Mouse (Mus musculus): Measurements from ENCODE around the gene Arl3. TPM values are rescaled to one million over a fixed set of nuclear protein-coding genes. Genes with fewer than 3 reads are reported as not detected.

Arl3 gene
- polyA plus RNA-seq, 1 experiment: 266 TPM

DNA sequence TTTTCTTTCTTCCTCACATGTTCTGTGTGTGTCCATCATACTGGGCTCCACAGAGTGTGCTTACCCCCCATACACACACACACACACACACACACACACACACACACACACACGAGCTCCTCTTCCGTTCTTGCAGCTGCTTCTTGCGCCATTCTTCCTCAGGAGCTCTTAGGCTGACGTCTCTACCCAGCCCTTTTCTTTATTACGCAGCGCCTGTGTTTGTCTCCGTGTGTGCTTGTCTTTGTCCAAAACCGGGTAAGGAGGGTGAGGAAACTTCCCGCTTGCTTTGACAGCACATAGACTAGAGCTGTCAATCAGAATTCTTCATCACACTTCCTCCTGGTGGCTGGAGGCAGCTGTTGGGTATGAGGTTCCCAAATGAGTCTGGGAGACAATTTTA, 45.3 kb upstream of the Arl3 start:
- Histone ChIP-seq H3K4me1 (ENCODE audit: control insufficient read depth, insufficient read depth, low read length) (peaks cover 3% of the 10 kb centered on the region), H3K27ac (ENCODE audit: control insufficient read depth, insufficient read depth, low read depth, low read length) (no peak overlapping the region), H3K4me3 (ENCODE audit: control insufficient read depth, low read depth, low read length) (no peak overlapping the region), H3K27me3 (ENCODE audit: control insufficient read depth, insufficient read depth, low read length) (no peaks in the 10 kb centered on the region), H3K36me3 (ENCODE audit: control insufficient read depth, insufficient read depth, low read length) (no peaks in the 10 kb centered on the region)
- TF ChIP-seq POLR2A (IDR thresholded peaks at IDR 0.05; ENCODE audit: control insufficient read depth, low read depth, low read length) (no peak), CTCF (IDR thresholded peaks at IDR 0.05; ENCODE audit: control insufficient read depth, insufficient read depth, insufficient replicate concordance, low read depth, low read length) (no peak)

DNA sequence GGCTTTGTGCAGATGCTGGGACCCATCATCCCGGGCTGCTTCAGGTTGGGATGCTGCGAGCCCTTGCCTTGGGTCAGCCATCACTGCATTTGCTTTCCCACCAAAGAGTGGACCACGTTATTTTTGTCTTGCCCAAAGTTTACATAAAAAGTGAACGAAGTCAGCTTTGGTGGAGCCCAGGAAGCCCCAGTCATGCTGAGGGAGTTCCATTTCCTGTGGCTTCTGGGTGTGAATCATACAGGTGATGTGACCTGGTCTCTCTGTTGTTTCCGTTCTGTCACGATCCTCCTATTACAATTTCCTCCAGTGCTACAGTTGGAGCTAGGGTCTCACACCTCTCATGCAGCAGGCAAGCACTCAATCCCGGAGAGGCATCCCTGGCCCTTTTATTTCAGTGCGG, 44.4 kb upstream of the Arl3 start:
- TF ChIP-seq CTCF (IDR thresholded peaks at IDR 0.05; ENCODE audit: control insufficient read depth, insufficient read depth, insufficient replicate concordance, low read depth, low read length): no peak
- TF ChIP-seq POLR2A (IDR thresholded peaks at IDR 0.05; ENCODE audit: control insufficient read depth, low read depth, low read length): no peak
- H3K27ac ChIP-seq (ENCODE audit: control insufficient read depth, insufficient read depth, low read depth, low read length): no peak overlapping the region
- no peaks in the 10 kb centered on the region for H3K27me3 ChIP-seq (ENCODE audit: control insufficient read depth, insufficient read depth, low read length)
- no peak overlapping the region for H3K4me3 ChIP-seq (ENCODE audit: control insufficient read depth, low read depth, low read length)
- H3K36me3 ChIP-seq (ENCODE audit: control insufficient read depth, insufficient read depth, low read length): no peaks in the 10 kb centered on the region
- H3K4me1 ChIP-seq (ENCODE audit: control insufficient read depth, insufficient read depth, low read length): no peaks in the 10 kb centered on the region; the same call in none of the 2 replicates

- no peak overlapping the region for H3K27ac ChIP-seq (ENCODE audit: control insufficient read depth, insufficient read depth, low read depth, low read length)
- H3K36me3 ChIP-seq (ENCODE audit: control insufficient read depth, insufficient read depth, low read length): no peaks in the 10 kb centered on the region
Measured at GRCm38 (mm10) chr19:46616378-46616777, 43.4 kb upstream of the Arl3 start.

DNA sequence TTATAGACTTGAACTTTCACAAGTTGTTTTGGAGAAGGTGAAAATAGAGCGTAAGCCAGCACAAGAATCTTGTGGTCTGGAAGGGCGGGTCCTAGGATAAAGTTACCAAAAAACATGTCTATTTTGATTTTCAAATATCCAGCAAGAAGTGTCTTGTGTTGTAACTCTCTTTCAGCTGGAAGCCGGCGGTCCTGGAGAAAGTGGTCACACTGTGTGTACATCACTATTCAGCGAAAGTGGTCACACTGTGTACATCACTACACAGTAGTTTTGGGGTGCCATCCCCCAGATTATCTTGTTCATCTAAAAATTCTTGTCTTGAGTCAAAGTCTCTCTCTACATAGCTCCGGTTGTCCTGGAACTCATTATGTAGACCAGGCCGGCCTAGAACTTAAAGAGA, 35.2 kb upstream of the Arl3 start:
- TF ChIP-seq POLR2A (IDR thresholded peaks at IDR 0.05; ENCODE audit: control insufficient read depth, low read depth, low read length) (no peak), CTCF (IDR thresholded peaks at IDR 0.05; ENCODE audit: control insufficient read depth, insufficient read depth, insufficient replicate concordance, low read depth, low read length) (no peak)
- H3K36me3 ChIP-seq (ENCODE audit: control insufficient read depth, insufficient read depth, low read length): no peaks in the 10 kb centered on the region

More at GRCm38 (mm10) chr19:46616378-46616777, 43.4 kb upstream of the Arl3 start:
- Histone ChIP-seq H3K27me3 (ENCODE audit: control insufficient read depth, insufficient read depth, low read length) (no peaks in the 10 kb centered on the region), H3K4me3 (ENCODE audit: control insufficient read depth, low read depth, low read length) (no peak overlapping the region), H3K4me1 (ENCODE audit: control insufficient read depth, insufficient read depth, low read length) (no peaks in the 10 kb centered on the region; the same call in none of the 2 replicates)
- TF ChIP-seq CTCF (IDR thresholded peaks at IDR 0.05; ENCODE audit: control insufficient read depth, insufficient read depth, insufficient replicate concordance, low read depth, low read length) (no peak), POLR2A (IDR thresholded peaks at IDR 0.05; ENCODE audit: control insufficient read depth, low read depth, low read length) (no peak)

DNA sequence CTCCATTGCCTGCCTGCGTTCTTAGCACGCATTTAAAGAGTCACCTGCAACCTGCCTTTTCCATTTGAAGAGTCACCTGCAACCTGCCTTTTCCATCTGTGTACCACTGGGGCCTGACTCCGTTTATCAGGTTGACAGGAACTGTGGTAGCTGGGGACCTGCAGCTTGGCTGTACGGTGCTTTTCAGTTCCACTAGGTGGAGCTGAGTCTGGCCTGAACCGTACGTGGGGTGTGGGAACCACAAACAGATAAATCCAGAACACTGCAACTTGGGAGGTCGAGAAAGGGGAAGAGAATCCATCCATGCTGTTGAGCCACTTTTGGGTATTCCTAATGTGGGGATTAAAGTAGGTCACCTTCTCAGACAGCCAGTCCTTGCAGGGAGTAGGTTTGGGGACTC, 34.4 kb upstream of the Arl3 start:
- Histone ChIP-seq H3K27ac (ENCODE audit: control insufficient read depth, insufficient read depth, low read depth, low read length) (no peak overlapping the region), H3K36me3 (ENCODE audit: control insufficient read depth, insufficient read depth, low read length) (no peaks in the 10 kb centered on the region), H3K4me3 (ENCODE audit: control insufficient read depth, low read depth, low read length) (no peak overlapping the region), H3K27me3 (ENCODE audit: control insufficient read depth, insufficient read depth, low read length) (no peaks in the 10 kb centered on the region), H3K4me1 (ENCODE audit: control insufficient read depth, insufficient read depth, low read length) (peaks cover 2% of the 10 kb centered on the region)
- peak; percentile 39; the same call in 1 of the 2 replicates for TF ChIP-seq CTCF (IDR thresholded peaks at IDR 0.05; ENCODE audit: control insufficient read depth, insufficient read depth, insufficient replicate concordance, low read depth, low read length)
- no peak for TF ChIP-seq POLR2A (IDR thresholded peaks at IDR 0.05; ENCODE audit: control insufficient read depth, low read depth, low read length)

More for the DNA sequence above, 35.2 kb upstream of the Arl3 start:
- Histone ChIP-seq H3K4me1 (ENCODE audit: control insufficient read depth, insufficient read depth, low read length) (peaks cover 2% of the 10 kb centered on the region), H3K27me3 (ENCODE audit: control insufficient read depth, insufficient read depth, low read length) (no peaks in the 10 kb centered on the region), H3K27ac (ENCODE audit: control insufficient read depth, insufficient read depth, low read depth, low read length) (no peak overlapping the region), H3K4me3 (ENCODE audit: control insufficient read depth, low read depth, low read length) (no peak overlapping the region)

DNA sequence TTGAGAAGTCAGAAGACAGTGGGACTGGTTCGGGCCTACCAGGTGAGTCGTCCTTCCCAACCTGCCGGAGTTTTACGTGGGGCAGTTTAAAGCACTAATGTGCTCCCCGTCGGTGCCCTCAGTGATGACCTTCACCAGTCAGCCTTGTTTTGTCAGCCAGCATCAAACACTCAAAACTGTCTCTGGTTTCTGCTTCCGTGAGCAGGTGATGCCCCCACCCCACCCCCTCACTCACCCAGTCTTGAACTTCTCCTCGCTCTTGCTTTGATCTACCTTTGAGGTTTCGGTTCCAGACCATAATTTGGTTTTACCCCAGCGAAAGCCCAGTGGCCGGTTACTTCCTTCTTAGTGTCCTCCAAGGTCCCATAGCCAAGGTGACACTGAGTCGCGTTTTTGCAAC, 33.7 kb upstream of the Arl3 start:
- Histone ChIP-seq H3K27me3 (ENCODE audit: control insufficient read depth, insufficient read depth, low read length) (no peaks in the 10 kb centered on the region), H3K27ac (ENCODE audit: control insufficient read depth, insufficient read depth, low read depth, low read length) (no peak overlapping the region), H3K4me1 (ENCODE audit: control insufficient read depth, insufficient read depth, low read length) (peaks cover 2% of the 10 kb centered on the region), H3K36me3 (ENCODE audit: control insufficient read depth, insufficient read depth, low read length) (no peaks in the 10 kb centered on the region), H3K4me3 (ENCODE audit: control insufficient read depth, low read depth, low read length) (no peak overlapping the region)
- TF ChIP-seq POLR2A (IDR thresholded peaks at IDR 0.05; ENCODE audit: control insufficient read depth, low read depth, low read length) (no peak), CTCF (IDR thresholded peaks at IDR 0.05; ENCODE audit: control insufficient read depth, insufficient read depth, insufficient replicate concordance, low read depth, low read length) (no peak)

GRCm38 (mm10) chr19:46602406-46602805, 29.4 kb upstream of the Arl3 start:
- H3K36me3 ChIP-seq (ENCODE audit: control insufficient read depth, insufficient read depth, low read length): no peaks in the 10 kb centered on the region
- no peaks in the 10 kb centered on the region for H3K27me3 ChIP-seq (ENCODE audit: control insufficient read depth, insufficient read depth, low read length)
- no peak overlapping the region for H3K4me3 ChIP-seq (ENCODE audit: control insufficient read depth, low read depth, low read length)
- TF ChIP-seq CTCF (IDR thresholded peaks at IDR 0.05; ENCODE audit: control insufficient read depth, insufficient read depth, insufficient replicate concordance, low read depth, low read length): no peak
- TF ChIP-seq POLR2A (IDR thresholded peaks at IDR 0.05; ENCODE audit: control insufficient read depth, low read depth, low read length): no peak
- peaks cover 15% of the 10 kb centered on the region for H3K4me1 ChIP-seq (ENCODE audit: control insufficient read depth, insufficient read depth, low read length)
- H3K27ac ChIP-seq (ENCODE audit: control insufficient read depth, insufficient read depth, low read depth, low read length): no peak overlapping the region

DNA sequence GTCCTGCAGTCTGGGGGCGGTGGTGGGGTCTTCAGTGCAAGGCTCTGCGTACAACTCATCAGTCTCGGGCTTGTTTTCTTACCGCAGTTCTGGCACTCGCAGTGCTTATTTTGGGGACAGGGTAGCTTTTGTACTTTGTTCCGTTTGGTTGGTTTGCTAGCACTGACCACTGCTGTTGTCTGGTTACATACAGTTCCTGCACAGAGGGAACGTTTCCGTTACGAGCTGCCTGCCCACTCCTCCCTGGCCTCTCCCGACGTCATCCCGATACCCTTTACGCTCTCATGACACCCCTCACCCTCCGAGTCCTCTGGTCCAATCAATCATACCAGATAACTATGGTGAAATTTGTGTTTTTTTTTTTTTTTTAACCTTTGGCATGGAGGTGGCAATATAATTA, 28.5 kb upstream of the Arl3 start:
- no peaks in the 10 kb centered on the region for H3K36me3 ChIP-seq (ENCODE audit: control insufficient read depth, insufficient read depth, low read length)

More for the DNA sequence above, 28.5 kb upstream of the Arl3 start:
- no peaks in the 10 kb centered on the region for H3K27me3 ChIP-seq (ENCODE audit: control insufficient read depth, insufficient read depth, low read length)
- H3K4me1 ChIP-seq (ENCODE audit: control insufficient read depth, insufficient read depth, low read length): peaks cover 15% of the 10 kb centered on the region
- H3K4me3 ChIP-seq (ENCODE audit: control insufficient read depth, low read depth, low read length): no peak overlapping the region
- H3K27ac ChIP-seq (ENCODE audit: control insufficient read depth, insufficient read depth, low read depth, low read length): no peak overlapping the region
- TF ChIP-seq POLR2A (IDR thresholded peaks at IDR 0.05; ENCODE audit: control insufficient read depth, low read depth, low read length): no peak
- TF ChIP-seq CTCF (IDR thresholded peaks at IDR 0.05; ENCODE audit: control insufficient read depth, insufficient read depth, insufficient replicate concordance, low read depth, low read length): no peak
